Mouse (Mus musculus) lung, adult 2 months (tissue): ENCODE measurements around the gene Abcc6.

Experiments used
- CTCF ChIP-seq: fragments of 200-500 bp; IDR thresholded peaks from 2 replicates; pipeline ENCODE4 v1.5.1; 2011; ENCODE audit warnings: mild to moderate bottlenecking, low read length, control low read depth; ENCODE audit not compliant: insufficient read depth
- POLR2A ChIP-seq: fragments of 200-500 bp; IDR thresholded peaks from 2 replicates; pipeline ENCODE4 v1.6.1; 2011; ENCODE audit warnings: low read depth, mild to moderate bottlenecking, control low read depth, low read length, borderline replicate concordance; ENCODE audit errors: extremely low read depth

DNA sequence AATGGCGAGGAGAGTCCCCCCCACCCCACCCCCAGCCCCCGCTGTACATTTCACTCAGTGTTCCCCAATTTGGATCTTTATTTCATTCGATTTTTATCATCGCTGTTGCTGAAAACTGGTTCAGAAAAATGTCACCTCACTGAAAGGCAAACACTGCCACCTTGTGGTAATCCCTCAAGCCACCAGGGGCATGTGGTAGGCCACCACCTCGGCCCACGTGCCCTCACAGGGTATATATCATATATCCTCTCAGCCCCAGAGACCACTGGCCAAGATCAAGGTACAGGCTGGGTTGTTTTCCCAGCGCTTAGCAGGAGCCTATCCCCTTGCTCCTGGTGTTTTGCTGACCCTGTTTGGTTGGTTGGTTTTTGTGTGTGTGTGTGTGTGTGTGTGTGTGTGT is 95.0 kb downstream of the Abcc6 start:
- TF ChIP-seq CTCF (peak; percentile 90), POLR2A (no peak)
